23 mouse cellular contexts compared by ENCODE assay signal in genomic region chr17:79809491-79810316, GRCm38 (mm10).
DNase-seq lines count a peak whose midpoint lies in the region; ATAC-seq lines count a peak whose summit lies in the region.
"Had no signal": no experiment of that assay in that cellular context is flagged by ENCODE, and none has a peak within 500 bp of the region (broad histone marks: within the 10 kb centered on the region; RNA-seq: fewer than 3 reads in every experiment).

No protein-coding gene starts in this region.

- no peaks in the 10 kb centered on the region for H3K4me1 ChIP-seq in forebrain, embryonic 15.5 days
- H3K4me1 ChIP-seq in forebrain, embryonic 12.5 days = no peaks in the 10 kb centered on the region; the same call in 1 of the 2 replicates
- no peaks in the 10 kb centered on the region for H3K4me1 ChIP-seq in midbrain, embryonic 13.5 days (replicated peaks)
- 0 out of 2 replicates have a peak, but pooled peaks cover 3% of the 10 kb centered on the region for H3K4me1 ChIP-seq in midbrain, embryonic 10.5 days
- H3K4me1 ChIP-seq in limb, embryonic 10.5 days = peaks cover 43% of the 10 kb centered on the region
- H3K4me1 ChIP-seq: intestine, embryonic 15.5 days; liver, embryonic 13.5 days; neural tube, embryonic 13.5 days had no signal

- H3K4me2 ChIP-seq in forebrain, embryonic 15.5 days (replicated peaks) = no peak overlapping the region
- H3K4me2 ChIP-seq in forebrain, embryonic 12.5 days = no peak overlapping the region
- no peak overlapping the region for H3K4me2 ChIP-seq in midbrain, embryonic 13.5 days (replicated peaks)
- H3K4me2 ChIP-seq: hindbrain, embryonic 14.5 days; intestine, embryonic 15.5 days; kidney, embryonic 15.5 days; liver, embryonic 13.5 days; lung, embryonic 15.5 days; neural tube, embryonic 13.5 days had no signal

- no peaks in the 10 kb centered on the region for H3K9me3 ChIP-seq in forebrain, embryonic 15.5 days
- H3K9me3 ChIP-seq in forebrain, embryonic 12.5 days = no peaks in the 10 kb centered on the region
- H3K9me3 ChIP-seq in midbrain, embryonic 13.5 days = no peaks in the 10 kb centered on the region
- no peaks in the 10 kb centered on the region for H3K9me3 ChIP-seq in midbrain, embryonic 10.5 days (replicated peaks)
- no peaks in the 10 kb centered on the region for H3K9me3 ChIP-seq in limb, embryonic 10.5 days (replicated peaks)
- H3K9me3 ChIP-seq: heart, embryonic 10.5 days; intestine, embryonic 15.5 days; kidney, embryonic 15.5 days; liver, embryonic 13.5 days; lung, embryonic 15.5 days; neural tube, embryonic 13.5 days had no signal

- peak; percentile 48; the same call in 1 of the 2 replicates for ATAC-seq in forebrain, embryonic 15.5 days (replicated peaks)
- no peak for ATAC-seq in forebrain, embryonic 12.5 days (ENCODE audit: low FRiP score)
- ATAC-seq in midbrain, embryonic 13.5 days = peak; percentile 67
- ATAC-seq: CD4-positive, CD25-positive, alpha-beta regulatory T cell, adult 4 months; intestine, embryonic 15.5 days had no signal

- no peak overlapping the region for H3K4me3 ChIP-seq in forebrain, embryonic 15.5 days
- H3K4me3 ChIP-seq in forebrain, embryonic 12.5 days (replicated peaks) = no peak overlapping the region
- H3K4me3 ChIP-seq in midbrain, embryonic 13.5 days (replicated peaks) = no peak overlapping the region
- H3K4me3 ChIP-seq in midbrain, embryonic 10.5 days = no peak overlapping the region
- no peak overlapping the region for H3K4me3 ChIP-seq in limb, embryonic 10.5 days
- H3K4me3 ChIP-seq: heart, embryonic 10.5 days; intestine, embryonic 15.5 days; kidney, embryonic 15.5 days; liver, embryonic 13.5 days; lung, embryonic 15.5 days; myocyte; neural tube, embryonic 13.5 days had no signal

- DNase-seq in midbrain, embryonic 10.5 days (ENCODE audit: low spot score) = no peak
- peak; percentile 35 for DNase-seq in limb, embryonic 10.5 days (ENCODE audit: low spot score)
- DNase-seq in frontal cortex, adult 2 months (ENCODE audit: extremely low spot score in 1 of 2, low spot score in 1 of 2) = no peak
- no peak for DNase-seq in right cerebral cortex, postnatal 4 days
- DNase-seq: adrenal gland, postnatal 14 days; cerebellum, adult 8-10 months; cerebellum, postnatal 36 days; heart, postnatal 4 days; kidney, postnatal 36 days; liver, embryonic 13.5 days; thymus, postnatal 14 days had no signal

- no peaks in the 10 kb centered on the region for H3K27me3 ChIP-seq in forebrain, embryonic 15.5 days
- peaks cover 15% of the 10 kb centered on the region for H3K27me3 ChIP-seq in forebrain, embryonic 12.5 days
- H3K27me3 ChIP-seq in midbrain, embryonic 13.5 days = peaks cover 4% of the 10 kb centered on the region; the same call in 1 of the 2 replicates
- H3K27me3 ChIP-seq in midbrain, embryonic 10.5 days (ENCODE audit: low read depth, poor library complexity, severe bottlenecking) = peaks cover 70% of the 10 kb centered on the region
- H3K27me3 ChIP-seq in limb, embryonic 10.5 days (ENCODE audit: low read depth, poor library complexity, severe bottlenecking) = no peaks in the 10 kb centered on the region
- H3K27me3 ChIP-seq: intestine, embryonic 15.5 days; kidney, embryonic 15.5 days; liver, embryonic 13.5 days; lung, embryonic 15.5 days had no signal

- H3K36me3 ChIP-seq in forebrain, embryonic 15.5 days = no peaks in the 10 kb centered on the region
- no peaks in the 10 kb centered on the region for H3K36me3 ChIP-seq in forebrain, embryonic 12.5 days (replicated peaks)
- H3K36me3 ChIP-seq in midbrain, embryonic 13.5 days = no peaks in the 10 kb centered on the region
- H3K36me3 ChIP-seq in midbrain, embryonic 10.5 days = no peaks in the 10 kb centered on the region
- H3K36me3 ChIP-seq in limb, embryonic 10.5 days = no peaks in the 10 kb centered on the region
- H3K36me3 ChIP-seq: heart, embryonic 10.5 days; intestine, embryonic 15.5 days; kidney, embryonic 15.5 days; liver, embryonic 13.5 days; lung, embryonic 15.5 days; neural tube, embryonic 13.5 days had no signal

- no peak overlapping the region for H3K9ac ChIP-seq in forebrain, embryonic 15.5 days (replicated peaks)
- no peak overlapping the region for H3K9ac ChIP-seq in forebrain, embryonic 12.5 days
- no peak overlapping the region for H3K9ac ChIP-seq in midbrain, embryonic 13.5 days (replicated peaks)
- H3K9ac ChIP-seq: hindbrain, embryonic 14.5 days; intestine, embryonic 15.5 days; kidney, embryonic 15.5 days; liver, embryonic 13.5 days; lung, embryonic 15.5 days; neural tube, embryonic 13.5 days had no signal

- H3K27ac ChIP-seq in forebrain, embryonic 15.5 days (replicated peaks) = no peak overlapping the region
- H3K27ac ChIP-seq in forebrain, embryonic 12.5 days = no peak overlapping the region
- H3K27ac ChIP-seq in midbrain, embryonic 13.5 days = no peak overlapping the region
- H3K27ac ChIP-seq in midbrain, embryonic 10.5 days (replicated peaks) = no peak overlapping the region
- peak overlapping the region; percentile 16; the same call in 1 of the 2 replicates for H3K27ac ChIP-seq in limb, embryonic 10.5 days
- H3K27ac ChIP-seq: heart, embryonic 10.5 days; hindbrain, embryonic 14.5 days; intestine, embryonic 15.5 days; kidney, embryonic 15.5 days; liver, embryonic 13.5 days; lung, embryonic 15.5 days; macrophage; neural tube, embryonic 13.5 days had no signal

- 64% methylated on average over 23 of the region's 23 CpGs for WGBS in forebrain, embryonic 15.5 days
- WGBS in forebrain, embryonic 12.5 days = 78% methylated on average over 23 of the region's 23 CpGs
- WGBS in midbrain, embryonic 13.5 days = 71% methylated on average over 23 of the region's 23 CpGs
- 83% methylated on average over 23 of the region's 23 CpGs for WGBS in midbrain, embryonic 10.5 days
- 74% methylated on average over 23 of the region's 23 CpGs for WGBS in limb, embryonic 10.5 days
